Mouse (Mus musculus) left cerebral cortex, adult 8-10 months (tissue): ENCODE measurements around the gene Cpeb1. TPM values are rescaled to one million over a fixed set of nuclear protein-coding genes. Genes with fewer than 3 reads are reported as not detected.

ENCODE experiments used
- DNase-seq, 2 experiments: peaks; one replicate each; pipeline ENCODE4 v3.0.0; 2022; ENCODE audit warnings: low spot score in 2 of 2
- total RNA-seq, 4 experiments: library from RNA; stranded (reverse); gene quantifications; 2 replicates each; pipeline ENCODE4 v1.2.4; 2022

The Cpeb1 gene
- total RNA-seq, 4 experiments from 2014 or later, result 90.7 to 103 (median 99.6) TPM

DNA sequence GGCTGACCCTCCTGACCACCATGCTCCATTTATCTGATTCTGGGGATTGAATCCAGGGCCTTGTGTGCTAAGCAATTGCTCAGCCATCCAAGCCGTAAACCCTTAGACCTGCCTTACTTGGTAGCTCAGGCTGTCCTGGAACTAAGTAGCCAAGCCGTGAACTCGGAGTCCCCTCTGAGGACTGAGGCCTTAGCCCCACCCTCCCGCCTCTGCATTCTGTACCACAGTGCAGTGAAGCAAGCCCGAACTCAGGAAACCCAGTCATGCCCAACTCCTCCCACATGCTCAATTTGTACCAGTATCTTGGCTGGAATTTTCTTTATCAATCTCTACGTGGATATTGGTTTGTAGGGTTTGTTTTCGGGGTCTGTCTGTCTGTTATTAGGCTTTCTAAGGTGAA lies 123.4 kb downstream of the Cpeb1 start:
- DNase-seq, result no peak

DNA sequence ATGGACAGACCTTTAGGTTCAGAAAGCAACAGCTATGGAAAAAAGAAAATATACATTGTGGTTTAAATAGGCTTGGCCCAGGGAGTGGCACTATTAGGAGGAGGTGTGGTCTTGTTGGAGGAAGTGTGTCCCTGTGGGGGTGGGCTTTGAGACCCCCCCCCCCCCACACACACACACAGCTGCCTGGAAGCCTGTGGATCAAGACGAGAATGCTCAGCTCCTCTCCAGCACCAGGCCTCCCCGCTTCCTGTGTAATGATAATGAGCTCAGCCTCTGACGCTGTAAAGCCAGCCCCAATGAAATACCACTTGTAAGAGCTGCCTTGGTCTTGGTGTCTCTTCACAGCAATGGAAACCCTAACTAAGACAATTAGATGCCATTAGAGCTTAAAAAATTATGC lies 124.5 kb downstream of the Cpeb1 start:
- no peak for DNase-seq

DNA sequence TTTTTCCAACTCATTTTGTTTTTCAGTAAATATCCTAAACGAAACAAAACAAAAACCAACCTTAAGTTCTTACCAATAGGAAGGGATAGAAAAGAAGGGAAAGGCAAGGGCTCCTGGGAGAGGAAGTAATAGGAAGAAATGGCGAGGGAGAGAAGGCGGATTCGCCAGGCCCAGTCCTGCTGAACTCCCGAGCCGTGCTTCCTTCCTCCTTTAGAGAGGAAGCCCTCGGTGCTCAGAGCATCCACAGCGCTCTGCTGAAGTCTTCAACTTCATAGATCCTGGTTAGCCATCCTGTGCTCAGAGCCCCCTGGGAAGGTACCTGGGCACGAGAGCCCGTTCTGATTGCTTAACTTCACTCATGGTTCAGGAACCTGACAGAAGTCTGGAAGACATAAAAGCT lies 127.6 kb downstream of the Cpeb1 start:
- no peak for DNase-seq

GRCm38 (mm10) chr7:81326859-81327258 lies 128.4 kb downstream of the Cpeb1 start:
- DNase-seq, result no peak

DNA sequence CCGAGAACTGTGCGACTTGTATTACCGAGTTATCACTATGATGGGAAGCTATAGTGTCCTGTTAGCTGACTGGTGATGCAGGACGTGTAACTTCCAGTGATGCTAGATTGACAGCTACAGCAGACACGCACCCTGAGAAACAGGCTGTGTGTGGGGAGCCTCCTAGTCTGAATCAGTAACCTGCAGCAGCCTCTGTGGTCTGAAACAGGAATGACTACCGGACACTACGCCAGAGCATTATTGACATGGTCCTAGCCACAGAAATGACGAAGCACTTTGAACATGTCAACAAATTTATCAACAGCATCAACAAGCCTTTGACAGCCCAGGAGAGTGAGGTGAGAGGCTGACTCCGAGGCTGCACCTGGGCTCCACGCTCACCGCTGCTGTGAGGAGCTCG lies 129.2 kb downstream of the Cpeb1 start:
- DNase-seq, result no peak

DNA sequence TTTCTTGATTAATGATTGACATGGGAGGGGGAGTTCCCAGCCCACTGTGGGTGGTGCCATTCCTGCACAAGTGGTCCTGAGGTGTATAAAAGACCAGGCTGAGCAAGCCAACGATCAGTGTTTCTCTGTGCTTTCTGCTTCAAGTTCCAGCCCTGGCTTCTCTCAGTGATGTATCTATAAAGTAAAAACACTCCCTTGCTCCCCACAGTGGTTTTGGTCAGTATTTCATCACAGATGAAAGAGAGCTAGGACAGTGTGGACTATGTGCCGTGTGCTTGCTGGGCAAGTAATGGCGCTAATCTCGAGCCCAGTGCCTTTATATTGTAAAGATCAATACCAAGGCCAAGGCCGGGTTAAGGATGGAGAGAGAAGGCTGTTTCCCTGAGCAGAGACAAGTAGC lies 133.5 kb downstream of the Cpeb1 start:
- DNase-seq, result no peak

- DNase-seq, result no peak
These were observed 135.5 kb downstream of the Cpeb1 start for GRCm38 (mm10) chr7:81319749-81320148.

DNA sequence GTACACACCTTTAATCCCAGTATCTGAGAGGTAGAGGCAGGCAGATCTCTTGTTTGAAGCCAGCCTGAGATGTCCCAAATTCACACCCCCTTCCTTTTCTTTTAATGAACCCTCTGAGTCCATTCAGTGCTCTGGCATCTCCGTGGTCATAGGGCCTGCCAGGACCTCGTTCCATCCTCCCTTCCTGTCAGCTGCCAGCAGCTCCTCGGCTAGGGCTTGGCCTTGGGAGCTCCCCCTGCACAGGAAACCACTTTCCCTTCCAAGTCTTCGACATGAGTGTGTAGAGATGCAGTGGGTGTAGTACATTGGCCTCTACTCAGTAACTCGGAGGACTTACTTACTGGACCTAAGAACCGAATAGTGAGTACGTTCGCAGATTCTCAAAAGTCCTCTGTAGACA lies 139.7 kb downstream of the Cpeb1 start:
- DNase-seq, result no peak

- DNase-seq, result no peak
These were observed 143.7 kb downstream of the Cpeb1 start for GRCm38 (mm10) chr7:81311581-81311980.

- no peak for DNase-seq
These were observed 144.1 kb downstream of the Cpeb1 start for GRCm38 (mm10) chr7:81311130-81311529.

DNA sequence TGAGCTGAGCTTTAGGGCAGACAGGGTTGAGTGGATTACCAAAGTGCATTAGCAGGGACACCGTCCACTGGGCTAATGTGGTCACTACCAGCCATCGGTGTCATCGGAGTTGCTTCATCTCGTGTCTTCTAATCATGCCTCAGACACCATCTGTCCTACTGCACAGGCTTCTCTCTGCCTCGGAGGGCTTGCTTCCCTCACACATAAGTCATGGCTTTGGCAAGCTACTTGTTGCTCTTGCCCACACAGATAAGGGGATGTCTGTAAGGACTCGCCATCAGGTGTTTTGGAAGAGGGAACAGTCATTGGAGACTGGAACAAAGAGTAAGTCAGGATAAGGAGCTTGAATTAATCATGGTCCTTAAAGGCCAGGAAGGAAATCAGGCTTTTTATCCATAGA lies 146.0 kb downstream of the Cpeb1 start:
- DNase-seq, result no peak

DNA sequence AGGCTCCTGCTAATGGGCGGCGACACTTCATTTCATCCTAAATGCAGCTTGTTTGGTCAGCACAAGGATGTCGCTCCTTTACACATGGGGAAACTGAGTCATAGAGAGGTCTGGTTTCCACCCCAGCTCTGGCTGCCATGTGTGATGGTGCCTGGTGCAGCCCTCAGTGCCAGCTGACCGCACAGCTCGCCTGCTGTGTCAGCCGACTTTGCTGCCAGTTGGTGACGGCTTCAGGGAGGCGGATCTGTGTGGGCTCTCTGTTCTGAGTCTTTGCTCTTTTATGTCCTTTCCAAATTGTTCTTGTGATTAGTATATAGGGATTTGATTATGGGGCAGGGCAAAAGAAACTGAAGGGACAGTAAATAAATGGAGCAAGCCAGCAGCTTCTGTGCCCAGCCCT lies 147.5 kb downstream of the Cpeb1 start:
- peak in 1 of 2 experiments; percentile 49 for DNase-seq

- DNase-seq, result peak in 1 of 2 experiments; percentile 50
These were observed 150.6 kb downstream of the Cpeb1 start for GRCm38 (mm10) chr7:81304675-81305074.

GRCm38 (mm10) chr7:81304100-81304499 lies 151.2 kb downstream of the Cpeb1 start:
- DNase-seq, result no peak

DNA sequence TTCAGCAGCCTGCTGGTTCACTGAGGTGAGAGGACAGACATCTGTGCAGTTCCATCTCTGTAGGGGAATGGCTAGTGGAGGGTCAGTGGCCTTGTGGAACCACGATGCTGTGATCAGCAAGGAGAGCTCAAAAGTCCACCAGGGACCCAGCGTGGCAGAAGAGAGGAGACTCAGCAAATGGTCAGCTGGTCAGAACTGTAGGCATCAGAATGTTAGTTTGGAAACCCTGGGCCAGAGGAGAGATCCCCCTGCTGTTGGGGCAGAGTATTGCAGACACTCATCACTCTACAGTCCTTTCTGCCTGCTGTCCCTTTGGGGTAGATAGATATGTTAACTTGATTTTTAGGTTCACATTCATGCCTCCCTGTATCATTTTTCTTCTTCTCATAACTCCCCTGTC lies 151.6 kb downstream of the Cpeb1 start:
- DNase-seq, result no peak

DNA sequence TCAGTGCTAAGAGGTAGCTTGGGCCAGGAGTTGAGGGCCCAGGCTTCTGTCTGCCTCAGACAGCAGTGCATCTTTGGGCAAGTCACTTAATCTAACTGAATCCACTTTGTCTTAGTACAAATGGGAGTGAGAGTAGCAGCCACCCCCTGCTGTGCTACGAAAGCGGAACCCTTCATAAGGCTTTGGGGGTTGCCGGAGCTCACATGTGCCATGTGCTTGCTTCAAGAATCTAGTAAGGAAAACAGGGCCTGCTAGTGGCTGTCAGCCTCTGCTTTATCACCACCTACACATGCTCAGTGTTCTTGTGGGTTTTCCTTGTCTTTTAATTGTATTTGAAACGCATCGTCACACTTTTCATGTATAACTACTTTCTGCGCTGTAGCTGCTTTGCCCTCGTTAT lies 153.9 kb downstream of the Cpeb1 start:
- DNase-seq, result no peak

- DNase-seq, result no peak
These were observed 157.1 kb downstream of the Cpeb1 start for GRCm38 (mm10) chr7:81298206-81298605.

Other genes with a start within 250 kb of the Cpeb1 start
- gene Pde8a, start 241.9 kb downstream of the Cpeb1 start, total RNA-seq, result 10 to 100 TPM; 12.5 to 16.6 (median 14.5) TPM
- gene Rps17, start 110.2 kb downstream of the Cpeb1 start, total RNA-seq, result 100 to 1,000 TPM; 520 to 601 (median 552) TPM
- 100 to 1,000 TPM; 146 to 157 (median 150) TPM for gene Ap3b2, start 38.5 kb upstream of the Cpeb1 start, total RNA-seq
- gene BC048679, start 42.8 kb upstream of the Cpeb1 start, total RNA-seq, result not detected
- gene Fsd2, start 111.5 kb upstream of the Cpeb1 start, total RNA-seq, result under 1 TPM; 0.19 to 0.57 (median 0.26) TPM
- 10 to 100 TPM; 13.9 to 21.3 (median 18.9) TPM for gene Whamm, start 115.8 kb upstream of the Cpeb1 start, total RNA-seq